Mouse (Mus musculus): ENCODE results near the gene Gm3336. TPM values are rescaled to one million over a fixed set of nuclear protein-coding genes. Genes with fewer than 3 reads are reported as not detected.

Gene Gm3336
- polyA plus RNA-seq, 1 experiment = 0.61 TPM

GRCm38 (mm10) chr8:70725792-70726447 is 7.6 kb downstream of the Gm3336 start:
- Histone ChIP-seq H3K27ac (ENCODE audit: insufficient read depth, low read depth, low read length) (no peak overlapping the region), H3K27me3 (replicated peaks; ENCODE audit: control insufficient read depth, insufficient read depth, low read length) (no peaks in the 10 kb centered on the region), H3K4me3 (ENCODE audit: insufficient read depth, low read depth, low read length) (no peak overlapping the region), H3K4me1 (ENCODE audit: control insufficient read depth, insufficient read depth, low read length) (peaks cover 4% of the 10 kb centered on the region; the same call in 1 of the 2 replicates), H3K36me3 (ENCODE audit: control insufficient read depth, insufficient read depth, low read length) (no peaks in the 10 kb centered on the region; the same call in 1 of the 2 replicates)
- 24% methylated on average over 14 of the region's 14 CpGs for WGBS
- no peak for TF ChIP-seq CTCF (conservative IDR thresholded peaks at IDR 0.05; ENCODE audit: insufficient read depth, insufficient read length, low read depth, low read length)
- TF ChIP-seq POLR2A (IDR thresholded peaks at IDR 0.05; ENCODE audit: low read depth, low read length) = no peak
- peak; percentile 76 for DNase-seq

GRCm38 (mm10) chr8:70726721-70727120 is 8.4 kb downstream of the Gm3336 start:
- Histone ChIP-seq H3K4me3 (ENCODE audit: insufficient read depth, low read depth, low read length) (no peak overlapping the region), H3K27ac (ENCODE audit: insufficient read depth, low read depth, low read length) (no peak overlapping the region), H3K36me3 (ENCODE audit: control insufficient read depth, insufficient read depth, low read length) (no peaks in the 10 kb centered on the region; the same call in 1 of the 2 replicates), H3K27me3 (replicated peaks; ENCODE audit: control insufficient read depth, insufficient read depth, low read length) (no peaks in the 10 kb centered on the region), H3K4me1 (ENCODE audit: control insufficient read depth, insufficient read depth, low read length) (peaks cover 4% of the 10 kb centered on the region; the same call in 1 of the 2 replicates)
- WGBS = 56% methylated on average over 11 of the region's 11 CpGs
- no peak for DNase-seq
- TF ChIP-seq POLR2A (IDR thresholded peaks at IDR 0.05; ENCODE audit: low read depth, low read length) (no peak), CTCF (conservative IDR thresholded peaks at IDR 0.05; ENCODE audit: insufficient read depth, insufficient read length, low read depth, low read length) (no peak)

- TF ChIP-seq CTCF (conservative IDR thresholded peaks at IDR 0.05; ENCODE audit: insufficient read depth, insufficient read length, low read depth, low read length) (no peak; the same call in 1 of the 2 replicates), POLR2A (IDR thresholded peaks at IDR 0.05; ENCODE audit: low read depth, low read length) (no peak)
- H3K27ac ChIP-seq (ENCODE audit: insufficient read depth, low read depth, low read length) = no peak overlapping the region
- H3K4me1 ChIP-seq (ENCODE audit: control insufficient read depth, insufficient read depth, low read length) = no peaks in the 10 kb centered on the region
- H3K36me3 ChIP-seq (ENCODE audit: control insufficient read depth, insufficient read depth, low read length) = no peaks in the 10 kb centered on the region; the same call in 1 of the 2 replicates
- no peaks in the 10 kb centered on the region for H3K27me3 ChIP-seq (replicated peaks; ENCODE audit: control insufficient read depth, insufficient read depth, low read length)
- peak overlapping the region; percentile 4; the same call in 1 of the 2 replicates for H3K4me3 ChIP-seq (ENCODE audit: insufficient read depth, low read depth, low read length)
- 24% methylated on average over 34 of the region's 34 CpGs for WGBS
- no peak for DNase-seq
Observed at GRCm38 (mm10) chr8:70729808-70730475, 11.6 kb downstream of the Gm3336 start.

GRCm38 (mm10) chr8:70730956-70731355 is 12.6 kb downstream of the Gm3336 start:
- Histone ChIP-seq H3K4me3 (ENCODE audit: insufficient read depth, low read depth, low read length) (no peak overlapping the region), H3K4me1 (ENCODE audit: control insufficient read depth, insufficient read depth, low read length) (no peaks in the 10 kb centered on the region), H3K36me3 (ENCODE audit: control insufficient read depth, insufficient read depth, low read length) (no peaks in the 10 kb centered on the region; the same call in 1 of the 2 replicates), H3K27me3 (replicated peaks; ENCODE audit: control insufficient read depth, insufficient read depth, low read length) (no peaks in the 10 kb centered on the region), H3K27ac (ENCODE audit: insufficient read depth, low read depth, low read length) (no peak overlapping the region)
- 83% methylated on average over 4 of the region's 4 CpGs for WGBS
- TF ChIP-seq CTCF (conservative IDR thresholded peaks at IDR 0.05; ENCODE audit: insufficient read depth, insufficient read length, low read depth, low read length) = no peak
- no peak for TF ChIP-seq POLR2A (IDR thresholded peaks at IDR 0.05; ENCODE audit: low read depth, low read length)
- DNase-seq = no peak

GRCm38 (mm10) chr8:70737705-70738104 is 19.4 kb downstream of the Gm3336 start:
- H3K27me3 ChIP-seq (replicated peaks; ENCODE audit: control insufficient read depth, insufficient read depth, low read length) = no peaks in the 10 kb centered on the region
- H3K36me3 ChIP-seq (ENCODE audit: control insufficient read depth, insufficient read depth, low read length) = no peaks in the 10 kb centered on the region; the same call in 1 of the 2 replicates
- H3K4me3 ChIP-seq (ENCODE audit: insufficient read depth, low read depth, low read length) = no peak overlapping the region
- no peaks in the 10 kb centered on the region for H3K4me1 ChIP-seq (ENCODE audit: control insufficient read depth, insufficient read depth, low read length)
- WGBS = 66% methylated on average over 5 of the region's 5 CpGs
- TF ChIP-seq POLR2A (IDR thresholded peaks at IDR 0.05; ENCODE audit: low read depth, low read length) (no peak), CTCF (conservative IDR thresholded peaks at IDR 0.05; ENCODE audit: insufficient read depth, insufficient read length, low read depth, low read length) (no peak)
- H3K27ac ChIP-seq (ENCODE audit: insufficient read depth, low read depth, low read length) = peak overlapping the region; percentile 24; the same call in 1 of the 2 replicates
- DNase-seq = no peak

DNA sequence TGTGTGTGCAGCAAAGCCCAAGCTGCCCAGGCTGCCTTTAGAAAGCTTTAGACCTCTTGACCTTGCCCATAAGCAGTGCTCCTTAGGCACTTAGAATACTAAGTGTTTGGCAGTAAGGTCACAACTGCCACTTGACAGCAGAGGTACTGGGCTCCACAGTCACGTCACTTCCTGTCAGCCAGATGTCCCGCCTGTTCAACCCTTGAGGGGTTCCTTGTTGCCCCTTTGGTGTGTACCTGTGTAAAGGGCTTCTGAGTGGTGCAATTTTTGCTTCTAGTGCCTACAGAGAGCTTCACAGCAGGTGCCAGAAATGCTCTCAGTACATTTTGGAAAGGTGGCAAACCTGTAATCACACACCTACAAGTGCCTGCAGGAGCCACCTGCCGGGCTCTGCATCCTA is 19.9 kb downstream of the Gm3336 start:
- H3K4me3 ChIP-seq (ENCODE audit: insufficient read depth, low read depth, low read length) = no peak overlapping the region
- 0 out of 2 replicates have a peak, but pooled peaks cover 1% of the 10 kb centered on the region for H3K4me1 ChIP-seq (ENCODE audit: control insufficient read depth, insufficient read depth, low read length)
- no peaks in the 10 kb centered on the region; the same call in 1 of the 2 replicates for H3K36me3 ChIP-seq (ENCODE audit: control insufficient read depth, insufficient read depth, low read length)
- 60% methylated on average over 3 of the region's 3 CpGs for WGBS
- H3K27me3 ChIP-seq (replicated peaks; ENCODE audit: control insufficient read depth, insufficient read depth, low read length) = no peaks in the 10 kb centered on the region
- 0 out of 2 replicates have a peak overlapping the region, but pooled peaks have one; percentile 24 for H3K27ac ChIP-seq (ENCODE audit: insufficient read depth, low read depth, low read length)
- TF ChIP-seq POLR2A (IDR thresholded peaks at IDR 0.05; ENCODE audit: low read depth, low read length) (no peak), CTCF (conservative IDR thresholded peaks at IDR 0.05; ENCODE audit: insufficient read depth, insufficient read length, low read depth, low read length) (no peak)
- DNase-seq = no peak

GRCm38 (mm10) chr8:70741661-70742060 is 23.3 kb downstream of the Gm3336 start:
- no peak overlapping the region for H3K27ac ChIP-seq (ENCODE audit: insufficient read depth, low read depth, low read length)
- H3K36me3 ChIP-seq (ENCODE audit: control insufficient read depth, insufficient read depth, low read length) = no peaks in the 10 kb centered on the region; the same call in 1 of the 2 replicates
- no peaks in the 10 kb centered on the region for H3K27me3 ChIP-seq (replicated peaks; ENCODE audit: control insufficient read depth, insufficient read depth, low read length)
- TF ChIP-seq CTCF (conservative IDR thresholded peaks at IDR 0.05; ENCODE audit: insufficient read depth, insufficient read length, low read depth, low read length) (no peak), POLR2A (IDR thresholded peaks at IDR 0.05; ENCODE audit: low read depth, low read length) (no peak)
- WGBS = 66% methylated on average over 5 of the region's 5 CpGs
- H3K4me3 ChIP-seq (ENCODE audit: insufficient read depth, low read depth, low read length) = no peak overlapping the region
- H3K4me1 ChIP-seq (ENCODE audit: control insufficient read depth, insufficient read depth, low read length) = peaks cover 3% of the 10 kb centered on the region; the same call in 1 of the 2 replicates
- DNase-seq = no peak
